Mouse (Mus musculus) kidney, postnatal 0 days (tissue): ENCODE results near the gene Ankrd22. TPM values are rescaled to one million over a fixed set of nuclear protein-coding genes. Genes with fewer than 3 reads are reported as not detected.

ENCODE experiments used
- ATAC-seq: fragments of 200-750 bp; cut with Nextera tagmentation; replicated peaks from 2 replicates; pipeline ENCODE4 v1.8.0; 2017; ENCODE audit warnings: low read depth, moderate number of reproducible peaks, moderate TSS enrichment, moderate library complexity; ENCODE audit not compliant: low FRiP score
- DNase-seq: peaks from one replicate; pipeline ENCODE4 v3.0.0-alpha.2; 2016; ENCODE audit warnings: low spot score
- H3K27ac ChIP-seq: fragments of 300-500 bp; sonication (generic); 2 replicates; pipeline ENCODE4 v1.5.1; 2014; ENCODE audit warnings: mild to moderate bottlenecking
- H3K27me3 ChIP-seq: fragments of 300-500 bp; sonication (generic); 2 replicates; pipeline ENCODE4 v1.6.1; 2014; ENCODE audit warnings: low read length, mixed read lengths; ENCODE audit not compliant: insufficient read depth
- H3K36me3 ChIP-seq: fragments of 300-500 bp; sonication (generic); 2 replicates; pipeline ENCODE4 v1.6.1; 2014; ENCODE audit warnings: low read length, mixed read lengths; ENCODE audit not compliant: insufficient read depth
- H3K4me1 ChIP-seq: fragments of 300-500 bp; sonication (generic); replicated peaks from 2 replicates; pipeline ENCODE4 v1.6.1; 2014; ENCODE audit warnings: antibody characterized with exemption, low read length, mixed read lengths; ENCODE audit not compliant: insufficient read depth
- H3K4me2 ChIP-seq: fragments of 300-500 bp; sonication (generic); 2 replicates; pipeline ENCODE4 v1.6.1; 2014; ENCODE audit warnings: mild to moderate bottlenecking, low read length, moderate library complexity, mixed read lengths
- H3K4me3 ChIP-seq: fragments of 300-500 bp; sonication (generic); replicated peaks from 2 replicates; pipeline ENCODE4 v1.5.1; 2014; ENCODE audit warnings: low read depth, low read length
- H3K9ac ChIP-seq: fragments of 300-500 bp; sonication (generic); 2 replicates; pipeline ENCODE4 v1.6.1; 2014; ENCODE audit warnings: low read depth, low read length
- H3K9me3 ChIP-seq: fragments of 300-500 bp; sonication (generic); replicated peaks from 2 replicates; pipeline ENCODE4 v1.6.1; 2016; ENCODE audit warnings: low read length, inconsistent platforms, mixed read lengths
- CTCF ChIP-seq: IDR thresholded peaks from 2 replicates; pipeline ENCODE4 v1.5.1; 2016; ENCODE audit warnings: antibody characterized with exemption, low read depth, mild to moderate bottlenecking, moderate library complexity
- WGBS: fragments of 180-500 bp; shearing (Covaris S2); extraction: QIAGEN DNeasy Blood & Tissue Kit; methylation state at CpG from one replicate; pipeline ENCODE4 v1.1.7; 2014; 5-methylcytosine and 5-hydroxymethylcytosine counted together
- polyA plus RNA-seq: library from polyadenylated mRNA; unstranded; fragments of >200 nt; fragmentation: Nextera tagmentation; extraction: Ambion mirVana; gene quantifications from 2 replicates; pipeline ENCODE4 v1.2.1, GENCODE M21; 2015

Ankrd22 gene
- polyA plus RNA-seq, 1 experiment from 2014 or later: 0.14 TPM

DNA sequence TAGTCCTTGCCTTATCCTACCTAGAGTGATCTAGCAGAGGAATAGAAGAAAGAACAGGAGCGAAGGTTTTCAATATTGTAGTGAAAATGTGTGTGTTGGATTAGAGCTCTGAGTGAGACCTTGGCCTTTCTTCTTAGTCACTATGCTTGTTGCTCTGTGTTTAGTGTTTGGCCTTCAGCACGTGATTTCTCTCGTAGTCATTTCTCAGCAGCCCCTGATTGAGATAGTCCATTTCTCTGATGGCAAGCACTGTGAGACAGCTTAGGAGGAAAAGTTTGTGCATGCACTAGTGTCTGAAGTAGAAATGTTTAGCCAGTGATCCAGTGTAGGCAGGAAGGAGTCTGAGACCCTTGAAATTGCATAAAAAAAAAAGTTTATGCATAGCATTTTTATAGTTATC, 61.0 kb downstream of the Ankrd22 start:
- Histone ChIP-seq H3K4me3 (no peak overlapping the region), H3K36me3 (no peaks in the 10 kb centered on the region), H3K4me2 (no peak overlapping the region), H3K4me1 (no peaks in the 10 kb centered on the region), H3K27ac (no peak overlapping the region), H3K9me3 (no peaks in the 10 kb centered on the region), H3K27me3 (no peaks in the 10 kb centered on the region), H3K9ac (no peak overlapping the region)
- ATAC-seq: no peak
- WGBS: 90% methylated on average over 3 of the region's 3 CpGs
- no peak for DNase-seq
- TF ChIP-seq CTCF: no peak

DNA sequence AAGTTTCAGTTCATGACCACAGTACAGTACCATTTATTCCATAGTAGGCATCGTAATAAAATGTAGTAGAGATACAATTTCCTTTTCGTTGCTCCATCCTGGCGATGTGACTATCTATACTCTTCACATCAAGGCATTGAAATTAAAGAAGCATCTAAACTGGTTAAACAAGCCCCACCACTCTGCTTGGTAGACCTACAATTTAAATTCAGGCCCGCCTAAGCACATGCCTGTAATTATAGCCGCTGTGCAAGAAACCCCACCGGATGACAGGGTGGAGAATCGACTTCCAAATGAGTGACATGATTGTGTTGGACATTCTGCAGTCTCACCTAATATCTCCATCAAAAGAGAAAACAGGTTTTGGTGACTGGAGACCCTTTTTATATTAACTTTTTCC, 64.0 kb downstream of the Ankrd22 start:
- H3K9me3 ChIP-seq: no peaks in the 10 kb centered on the region
- no peak overlapping the region for H3K4me2 ChIP-seq
- H3K27me3 ChIP-seq: no peaks in the 10 kb centered on the region
- no peaks in the 10 kb centered on the region for H3K4me1 ChIP-seq
- no peak overlapping the region for H3K4me3 ChIP-seq
- WGBS: 83% methylated on average over 7 of the region's 7 CpGs
- no peaks in the 10 kb centered on the region for H3K36me3 ChIP-seq
- DNase-seq: no peak
- no peak overlapping the region for H3K9ac ChIP-seq
- H3K27ac ChIP-seq: no peak overlapping the region
- TF ChIP-seq CTCF: no peak
- no peak for ATAC-seq

DNA sequence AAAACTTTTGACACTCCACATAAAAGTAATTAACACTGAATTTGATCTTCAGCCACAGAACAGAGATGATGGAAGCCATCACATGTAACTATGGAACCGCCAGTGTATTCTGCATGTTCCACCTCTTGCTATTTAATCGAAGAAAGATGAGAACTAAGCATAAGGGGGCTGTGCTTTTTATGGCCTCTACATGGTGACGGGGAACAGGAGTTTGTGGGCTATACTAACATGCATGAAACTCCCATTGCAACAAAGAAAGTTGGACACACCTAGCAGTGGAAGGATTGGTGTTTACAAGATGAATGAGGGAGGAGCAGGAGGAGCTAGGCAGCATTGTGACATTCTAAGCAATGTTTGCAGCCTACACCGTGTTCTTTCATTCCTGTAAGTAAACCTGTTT, 65.2 kb downstream of the Ankrd22 start, which contains the start of gene Lipm:
TSS of gene Lipm (plus strand) at position 301 of the 400 bp plus-strand sequence.
- Histone ChIP-seq H3K4me1 (no peaks in the 10 kb centered on the region), H3K27ac (no peak within 1 kb of the TSS), H3K4me3 (no peak within 1 kb of the TSS), H3K9ac (no peak within 1 kb of the TSS), H3K4me2 (no peak within 1 kb of the TSS), H3K27me3 (no peaks in the 10 kb centered on the region), H3K9me3 (no peaks in the 10 kb centered on the region), H3K36me3 (no peaks in the 10 kb centered on the region)
- WGBS: 77% methylated on average over 4 of the region's 4 CpGs
- ATAC-seq (no peak), DNase-seq (no peak)
- TF ChIP-seq CTCF: no peak

DNA sequence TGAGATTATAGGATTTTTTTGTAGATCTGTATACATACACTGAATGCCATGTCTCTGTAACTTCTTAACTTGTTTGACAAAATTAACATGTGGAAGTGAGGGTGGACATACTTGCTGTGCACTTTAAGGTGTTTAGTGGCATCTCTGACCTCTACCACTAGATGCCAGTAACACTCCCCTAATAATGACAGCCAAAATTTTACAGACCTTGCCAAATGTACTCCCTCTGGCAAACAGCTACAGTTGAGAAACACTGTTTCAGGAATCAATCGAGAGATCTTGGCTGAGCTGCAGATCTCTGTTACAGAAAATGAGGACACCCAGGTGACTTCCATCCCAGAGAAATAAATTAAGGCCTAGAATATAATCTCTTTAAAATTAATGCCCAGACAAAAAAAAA, 69.6 kb downstream of the Ankrd22 start:
- H3K27ac ChIP-seq: no peak overlapping the region
- WGBS: 68% methylated on average over 1 of the region's 1 CpGs
- H3K9me3 ChIP-seq: no peaks in the 10 kb centered on the region
- H3K9ac ChIP-seq: no peak overlapping the region
- DNase-seq: no peak
- TF ChIP-seq CTCF: peak; percentile 12; the same call in 1 of the 2 replicates
- no peak overlapping the region for H3K4me3 ChIP-seq
- no peaks in the 10 kb centered on the region for H3K4me1 ChIP-seq
- H3K36me3 ChIP-seq: no peaks in the 10 kb centered on the region
- no peak overlapping the region for H3K4me2 ChIP-seq
- H3K27me3 ChIP-seq: no peaks in the 10 kb centered on the region
- no peak for ATAC-seq

DNA sequence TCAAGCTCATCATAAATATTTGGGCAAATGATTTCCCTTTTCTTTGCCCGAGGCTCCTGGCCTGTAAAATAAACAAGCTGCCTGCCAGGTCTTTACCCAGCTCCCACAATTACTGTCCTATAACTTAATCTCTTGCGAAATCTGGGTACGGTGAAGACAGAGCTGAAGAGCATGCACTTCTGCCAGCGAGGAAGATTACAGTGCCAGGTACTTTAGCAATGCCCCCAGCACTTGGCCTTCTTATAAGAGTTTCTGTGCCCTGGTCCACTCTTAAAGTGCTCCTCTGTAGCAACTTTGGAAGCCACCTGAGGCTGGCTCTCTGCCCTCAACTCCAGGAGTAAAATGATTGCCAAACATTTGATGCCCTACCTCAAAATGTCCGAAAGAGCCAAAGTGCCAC, 70.5 kb downstream of the Ankrd22 start:
- DNase-seq (no peak), ATAC-seq (no peak)
- no peak overlapping the region for H3K4me3 ChIP-seq
- no peaks in the 10 kb centered on the region for H3K9me3 ChIP-seq
- H3K36me3 ChIP-seq: no peaks in the 10 kb centered on the region
- 72% methylated on average over 5 of the region's 5 CpGs for WGBS
- no peak overlapping the region for H3K4me2 ChIP-seq
- H3K4me1 ChIP-seq: no peaks in the 10 kb centered on the region
- H3K9ac ChIP-seq: no peak overlapping the region
- H3K27me3 ChIP-seq: no peaks in the 10 kb centered on the region
- no peak overlapping the region for H3K27ac ChIP-seq
- TF ChIP-seq CTCF: no peak

DNA sequence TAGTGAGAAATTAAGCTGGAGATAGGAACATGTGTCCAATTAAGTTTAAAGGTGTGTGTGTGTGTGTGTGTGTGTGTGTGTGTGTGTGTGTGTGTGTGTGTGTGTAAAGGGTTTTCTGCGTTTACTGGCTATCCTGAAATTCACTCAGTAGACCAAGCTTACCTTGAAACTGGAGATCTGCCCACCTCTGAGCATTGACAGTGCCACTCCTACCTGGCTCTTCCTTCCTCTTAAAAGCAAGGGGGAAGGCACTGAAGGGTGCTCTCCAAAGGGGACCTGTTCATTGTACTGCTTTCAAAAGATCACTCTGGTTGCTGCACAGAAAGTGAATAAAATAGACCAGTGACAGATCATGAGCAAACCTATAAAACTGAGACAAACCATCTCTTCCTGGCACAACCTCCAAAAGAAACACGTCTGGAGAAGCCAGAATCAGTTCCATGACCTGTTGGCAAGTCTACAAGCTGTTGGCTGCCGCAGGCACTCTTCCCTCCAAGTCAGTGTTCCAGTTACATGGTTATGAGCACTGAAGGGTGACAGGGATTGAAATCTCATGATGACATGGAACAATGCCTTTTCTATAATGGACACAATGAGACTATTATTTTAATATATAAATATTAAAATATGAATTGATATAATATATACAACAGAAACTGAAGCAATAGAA, 76.7 kb downstream of the Ankrd22 start:
- no peak overlapping the region for H3K9ac ChIP-seq
- no peak overlapping the region for H3K4me2 ChIP-seq
- no peak for TF ChIP-seq CTCF
- H3K27ac ChIP-seq: no peak overlapping the region
- ATAC-seq: no peak
- no peaks in the 10 kb centered on the region for H3K4me1 ChIP-seq
- no peak for DNase-seq
- WGBS: 66% methylated on average over 3 of the region's 3 CpGs
- H3K27me3 ChIP-seq: no peaks in the 10 kb centered on the region
- no peaks in the 10 kb centered on the region for H3K9me3 ChIP-seq
- no peak overlapping the region for H3K4me3 ChIP-seq
- no peaks in the 10 kb centered on the region for H3K36me3 ChIP-seq

DNA sequence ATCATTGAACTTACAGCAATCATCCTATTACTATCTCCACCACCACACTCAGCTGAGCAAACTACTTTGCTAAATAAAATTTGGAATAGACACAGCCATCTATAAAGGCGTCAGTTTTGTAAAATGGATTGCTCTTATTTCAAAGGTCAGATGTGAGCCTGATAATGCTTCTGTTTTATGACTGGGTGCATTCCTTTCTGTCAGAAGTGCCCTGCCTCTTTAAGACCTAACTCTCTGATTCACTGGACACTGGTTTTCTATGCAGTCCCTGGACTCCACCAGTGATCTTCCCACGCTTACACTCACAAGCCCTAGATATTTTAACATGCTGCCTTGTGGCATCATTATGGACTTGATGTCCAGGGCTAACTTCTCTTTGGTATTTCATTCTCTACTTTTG, 87.7 kb downstream of the Ankrd22 start:
- no peak for TF ChIP-seq CTCF
- Histone ChIP-seq H3K4me3 (no peak overlapping the region), H3K9me3 (no peaks in the 10 kb centered on the region), H3K36me3 (no peaks in the 10 kb centered on the region), H3K9ac (no peak overlapping the region), H3K4me1 (no peaks in the 10 kb centered on the region), H3K27ac (no peak overlapping the region), H3K27me3 (no peaks in the 10 kb centered on the region), H3K4me2 (no peak overlapping the region)
- DNase-seq (peak; percentile 25), ATAC-seq (no peak)
- WGBS: 36% methylated on average over 2 of the region's 2 CpGs
